Mouse (Mus musculus): ENCODE measurements around the gene Ndufb8. TPM values are rescaled to one million over a fixed set of nuclear protein-coding genes. Genes with fewer than 3 reads are reported as not detected.
A peak's percentile ranks its signal among the peaks of the same experiment; 100 is the strongest.

The Ndufb8 gene
- polyA plus RNA-seq, 1 experiment from 2014 or later, result 676 TPM

- peak overlapping the region; percentile 7; the same call in 1 of the 2 replicates for H3K4me2 ChIP-seq (replicated peaks; ENCODE audit: low read depth, low read length)
- WGBS, result 11% methylated on average over 14 of the region's 14 CpGs
- no peaks in the 10 kb centered on the region for H3K9me3 ChIP-seq (ENCODE audit: low read length)
- peak; percentile 40; the same call in 1 of the 2 replicates for ATAC-seq (ENCODE audit: low FRiP score, low TSS enrichment)
- no peaks in the 10 kb centered on the region for H3K36me3 ChIP-seq (ENCODE audit: insufficient read depth, low read length)
- H3K4me1 ChIP-seq (ENCODE audit: insufficient read depth, low read length), result peaks cover 82% of the 10 kb centered on the region
- peaks cover 28% of the 10 kb centered on the region for H3K27me3 ChIP-seq (ENCODE audit: insufficient read depth, low read length)
- H3K9ac ChIP-seq (replicated peaks; ENCODE audit: low read length), result no peak overlapping the region; the same call in none of the 2 replicates
- no peak overlapping the region for H3K4me3 ChIP-seq (ENCODE audit: low read length)
- peak overlapping the region; percentile 71 for H3K27ac ChIP-seq (ENCODE audit: low read length)
Observed at GRCm38 (mm10) chr19:44514521-44515451, 40.5 kb downstream of the Ndufb8 start.

DNA sequence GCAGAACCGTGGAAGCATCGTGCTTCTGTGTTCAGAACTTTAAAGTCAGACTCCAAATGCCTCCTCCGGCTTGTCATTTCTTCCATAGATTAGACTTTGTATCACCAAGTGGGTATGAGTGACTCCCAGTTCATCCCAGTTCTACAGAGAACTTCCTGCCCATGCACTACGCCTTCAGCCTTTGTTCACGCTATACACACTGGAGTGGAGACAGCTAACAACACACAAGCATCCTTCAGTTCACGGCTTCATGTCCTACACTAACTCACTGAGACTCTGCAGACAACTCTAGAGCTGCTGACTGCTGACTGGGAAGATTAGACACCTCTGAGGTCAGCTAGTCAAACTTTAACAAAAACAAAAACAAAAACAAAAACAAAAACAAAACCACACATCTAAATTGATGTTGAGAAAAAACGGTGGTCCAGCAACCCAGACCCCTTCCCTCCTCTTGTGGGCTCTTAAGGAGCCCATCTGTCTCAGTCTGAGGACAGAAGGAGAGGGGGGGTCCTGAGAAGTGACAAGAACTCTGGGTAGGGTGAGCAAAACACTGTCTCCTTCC is 41.2 kb downstream of the Ndufb8 start:
- H3K4me2 ChIP-seq (replicated peaks; ENCODE audit: low read depth, low read length), result peak overlapping the region; percentile 7; the same call in 1 of the 2 replicates
- H3K27me3 ChIP-seq (ENCODE audit: insufficient read depth, low read length), result peaks cover 34% of the 10 kb centered on the region
- H3K27ac ChIP-seq (ENCODE audit: low read length), result peak overlapping the region; percentile 71
- no peaks in the 10 kb centered on the region for H3K9me3 ChIP-seq (ENCODE audit: low read length)
- H3K36me3 ChIP-seq (ENCODE audit: insufficient read depth, low read length), result no peaks in the 10 kb centered on the region
- WGBS, result 27% methylated on average over 7 of the region's 7 CpGs
- ATAC-seq (ENCODE audit: low FRiP score, low TSS enrichment), result no peak
- no peak overlapping the region for H3K4me3 ChIP-seq (ENCODE audit: low read length)
- H3K4me1 ChIP-seq (ENCODE audit: insufficient read depth, low read length), result peaks cover 78% of the 10 kb centered on the region
- peak overlapping the region; percentile 18 for H3K9ac ChIP-seq (replicated peaks; ENCODE audit: low read length)

- Histone ChIP-seq H3K9ac (replicated peaks; ENCODE audit: low read length) (0 out of 2 replicates have a peak overlapping the region, but pooled peaks have one; percentile 18), H3K4me3 (ENCODE audit: low read length) (no peak overlapping the region), H3K36me3 (ENCODE audit: insufficient read depth, low read length) (no peaks in the 10 kb centered on the region), H3K9me3 (ENCODE audit: low read length) (no peaks in the 10 kb centered on the region), H3K27ac (ENCODE audit: low read length) (peak overlapping the region; percentile 71), H3K4me1 (ENCODE audit: insufficient read depth, low read length) (peaks cover 71% of the 10 kb centered on the region), H3K27me3 (ENCODE audit: insufficient read depth, low read length) (peaks cover 37% of the 10 kb centered on the region), H3K4me2 (replicated peaks; ENCODE audit: low read depth, low read length) (peak overlapping the region; percentile 9; the same call in 1 of the 2 replicates)
- WGBS, result 16% methylated on average over 11 of the region's 11 CpGs
- ATAC-seq (ENCODE audit: low FRiP score, low TSS enrichment), result no peak
Observed at GRCm38 (mm10) chr19:44513054-44513833, 42.0 kb downstream of the Ndufb8 start.

DNA sequence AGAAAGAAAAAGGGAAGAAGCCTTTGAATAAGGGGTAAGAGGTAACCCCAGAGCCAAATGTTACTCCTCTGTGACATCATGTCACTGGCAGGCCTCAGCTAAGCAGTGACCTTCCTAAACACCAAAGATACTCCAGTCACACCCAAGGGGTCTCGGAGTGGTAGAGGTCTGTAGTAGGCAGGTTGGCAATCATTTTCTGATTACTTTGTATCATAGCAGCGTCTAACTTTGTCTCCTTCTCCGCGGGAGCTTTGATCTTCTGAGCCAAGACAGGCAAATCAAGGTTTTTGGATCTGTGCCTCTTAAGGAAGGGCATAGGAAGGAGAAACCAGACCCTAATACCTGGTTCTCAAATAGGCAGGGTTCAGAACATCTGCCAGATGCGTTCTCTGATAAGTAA is 42.6 kb downstream of the Ndufb8 start:
- peaks cover 65% of the 10 kb centered on the region for H3K4me1 ChIP-seq (ENCODE audit: insufficient read depth, low read length)
- no peak overlapping the region for H3K4me3 ChIP-seq (ENCODE audit: low read length)
- H3K4me2 ChIP-seq (replicated peaks; ENCODE audit: low read depth, low read length), result peak overlapping the region; percentile 9; the same call in 1 of the 2 replicates
- no peaks in the 10 kb centered on the region for H3K36me3 ChIP-seq (ENCODE audit: insufficient read depth, low read length)
- no peak overlapping the region for H3K9ac ChIP-seq (replicated peaks; ENCODE audit: low read length)
- no peaks in the 10 kb centered on the region for H3K9me3 ChIP-seq (ENCODE audit: low read length)
- H3K27ac ChIP-seq (ENCODE audit: low read length), result no peak overlapping the region
- WGBS, result 22% methylated on average over 5 of the region's 5 CpGs
- peaks cover 37% of the 10 kb centered on the region for H3K27me3 ChIP-seq (ENCODE audit: insufficient read depth, low read length)
- ATAC-seq (ENCODE audit: low FRiP score, low TSS enrichment), result no peak

- 1% methylated on average over 66 of the region's 66 CpGs for WGBS
- Histone ChIP-seq H3K4me3 (ENCODE audit: low read length) (peak overlapping the region; percentile 50), H3K9me3 (ENCODE audit: low read length) (no peaks in the 10 kb centered on the region), H3K4me2 (replicated peaks; ENCODE audit: low read depth, low read length) (peak overlapping the region; percentile 80), H3K4me1 (ENCODE audit: insufficient read depth, low read length) (peaks cover 58% of the 10 kb centered on the region), H3K27ac (ENCODE audit: low read length) (no peak overlapping the region), H3K27me3 (ENCODE audit: insufficient read depth, low read length) (peaks cover 34% of the 10 kb centered on the region), H3K9ac (replicated peaks; ENCODE audit: low read length) (peak overlapping the region; percentile 64), H3K36me3 (ENCODE audit: insufficient read depth, low read length) (no peaks in the 10 kb centered on the region)
- ATAC-seq (ENCODE audit: low FRiP score, low TSS enrichment), result peak; percentile 30; the same call in 1 of the 2 replicates
Observed at GRCm38 (mm10) chr19:44511451-44512231, 43.6 kb downstream of the Ndufb8 start.

GRCm38 (mm10) chr19:44510534-44511175 is 44.6 kb downstream of the Ndufb8 start:
- Histone ChIP-seq H3K4me2 (replicated peaks; ENCODE audit: low read depth, low read length) (peak overlapping the region; percentile 80), H3K4me1 (ENCODE audit: insufficient read depth, low read length) (peaks cover 52% of the 10 kb centered on the region), H3K36me3 (ENCODE audit: insufficient read depth, low read length) (no peaks in the 10 kb centered on the region), H3K27ac (ENCODE audit: low read length) (no peak overlapping the region), H3K27me3 (ENCODE audit: insufficient read depth, low read length) (peaks cover 34% of the 10 kb centered on the region), H3K9me3 (ENCODE audit: low read length) (no peaks in the 10 kb centered on the region), H3K4me3 (ENCODE audit: low read length) (peak overlapping the region; percentile 50), H3K9ac (replicated peaks; ENCODE audit: low read length) (no peak overlapping the region)
- WGBS, result 2% methylated on average over 12 of the region's 12 CpGs
- no peak for ATAC-seq (ENCODE audit: low FRiP score, low TSS enrichment)

- Histone ChIP-seq H3K27ac (ENCODE audit: low read length) (no peak overlapping the region), H3K4me1 (ENCODE audit: insufficient read depth, low read length) (peaks cover 20% of the 10 kb centered on the region), H3K9me3 (ENCODE audit: low read length) (no peaks in the 10 kb centered on the region), H3K27me3 (ENCODE audit: insufficient read depth, low read length) (no peaks in the 10 kb centered on the region), H3K9ac (replicated peaks; ENCODE audit: low read length) (no peak overlapping the region), H3K4me2 (replicated peaks; ENCODE audit: low read depth, low read length) (no peak overlapping the region), H3K36me3 (ENCODE audit: insufficient read depth, low read length) (no peaks in the 10 kb centered on the region), H3K4me3 (ENCODE audit: low read length) (no peak overlapping the region)
- 72% methylated on average over 4 of the region's 4 CpGs for WGBS
- no peak for ATAC-seq (ENCODE audit: low FRiP score, low TSS enrichment)
Observed at GRCm38 (mm10) chr19:44502741-44503140, 52.5 kb downstream of the Ndufb8 start.

GRCm38 (mm10) chr19:44501925-44502324 is 53.3 kb downstream of the Ndufb8 start:
- H3K4me1 ChIP-seq (ENCODE audit: insufficient read depth, low read length), result peaks cover 20% of the 10 kb centered on the region
- H3K9ac ChIP-seq (replicated peaks; ENCODE audit: low read length), result no peak overlapping the region
- H3K27me3 ChIP-seq (ENCODE audit: insufficient read depth, low read length), result no peaks in the 10 kb centered on the region
- no peak for ATAC-seq (ENCODE audit: low FRiP score, low TSS enrichment)
- H3K27ac ChIP-seq (ENCODE audit: low read length), result no peak overlapping the region
- no peak overlapping the region for H3K4me2 ChIP-seq (replicated peaks; ENCODE audit: low read depth, low read length)
- H3K4me3 ChIP-seq (ENCODE audit: low read length), result no peak overlapping the region
- no peaks in the 10 kb centered on the region for H3K36me3 ChIP-seq (ENCODE audit: insufficient read depth, low read length)
- 47% methylated on average over 6 of the region's 6 CpGs for WGBS
- no peaks in the 10 kb centered on the region for H3K9me3 ChIP-seq (ENCODE audit: low read length)
